Mouse (Mus musculus) heart, embryonic 14.5 days (tissue): ENCODE results near the gene Nepro. TPM values are rescaled to one million over a fixed set of nuclear protein-coding genes. Genes with fewer than 3 reads are reported as not detected.

Experiments used
- ATAC-seq: fragments of 200-750 bp; cut with Nextera tagmentation; 2 replicates; pipeline ENCODE4 v1.8.0; 2017; ENCODE audit warnings: low read depth, moderate TSS enrichment; ENCODE audit not compliant: insufficient number of reproducible peaks, insufficient read depth, low FRiP score
- H3K27ac ChIP-seq, 2 experiments: fragments of 200-500 bp in 1 of 2; fragments of 300-500 bp in 1 of 2; sonication (generic) in 1 of 2; replicated peaks in 1 of 2; 2 replicates each; pipeline ENCODE4 v1.5.1; 2012 to 2014; ENCODE audit warnings: low read depth in 2 of 2, low read length in 2 of 2, control low read depth in 1 of 2, mild to moderate bottlenecking in 1 of 2, mixed read lengths in 1 of 2; ENCODE audit not compliant: control insufficient read depth in 1 of 2, insufficient read depth in 1 of 2
- H3K27me3 ChIP-seq: fragments of 300-500 bp; sonication (generic); 2 replicates; pipeline ENCODE4 v1.6.1; 2014; ENCODE audit warnings: mild to moderate bottlenecking, low read length, control low read depth; ENCODE audit not compliant: control insufficient read depth, insufficient read depth
- H3K36me3 ChIP-seq: fragments of 300-500 bp; sonication (generic); 2 replicates; pipeline ENCODE4 v1.6.1; 2014; ENCODE audit warnings: mild to moderate bottlenecking, control low read depth, low read length, mixed read lengths; ENCODE audit not compliant: control insufficient read depth, insufficient read depth
- H3K4me1 ChIP-seq, 2 experiments: fragments of 200-500 bp in 1 of 2; fragments of 300-500 bp in 1 of 2; sonication (generic) in 1 of 2; 2 replicates each; pipeline ENCODE4 v1.6.1; 2012 to 2014; ENCODE audit warnings: low read length in 2 of 2, control low read depth in 1 of 2, mixed read lengths in 1 of 2; ENCODE audit not compliant: control insufficient read depth in 2 of 2, insufficient read depth in 2 of 2
- H3K4me2 ChIP-seq: fragments of 300-500 bp; sonication (generic); 2 replicates; pipeline ENCODE4 v1.6.1; 2014; ENCODE audit warnings: mild to moderate bottlenecking, low read length
- H3K4me3 ChIP-seq, 2 experiments: fragments of 200-500 bp in 1 of 2; fragments of 300-500 bp in 1 of 2; sonication (generic) in 1 of 2; 2 replicates each; pipeline ENCODE4 v1.5.1; 2012 to 2014; ENCODE audit warnings: low read length in 2 of 2, mild to moderate bottlenecking in 2 of 2, control low read depth in 1 of 2, low read depth in 1 of 2, moderate library complexity in 1 of 2; ENCODE audit not compliant: control insufficient read depth in 1 of 2, insufficient read depth in 1 of 2
- H3K9ac ChIP-seq: fragments of 300-500 bp; sonication (generic); 2 replicates; pipeline ENCODE4 v1.6.1; 2014; ENCODE audit warnings: mild to moderate bottlenecking, low read length
- H3K9me3 ChIP-seq: fragments of 300-500 bp; sonication (generic); 2 replicates; pipeline ENCODE4 v1.6.1; 2016; ENCODE audit warnings: low read length, control low read depth; ENCODE audit not compliant: control insufficient read depth
- WGBS: fragments of 180-500 bp; shearing (Covaris S2); extraction: QIAGEN DNeasy Blood & Tissue Kit; methylation state at CpG from one replicate; pipeline ENCODE4 v1.1.7; 2014; 5-methylcytosine and 5-hydroxymethylcytosine counted together
- polyA plus RNA-seq: library from polyadenylated mRNA; unstranded; fragments of >200 nt; fragmentation: Nextera tagmentation; extraction: Ambion mirVana; gene quantifications from 2 replicates; pipeline ENCODE4 v1.2.1, GENCODE M21; 2014

Nepro gene
- polyA plus RNA-seq, 1 experiment from 2014 or later = 5.3 TPM

GRCm38 (mm10) chr16:44686991-44687718 is 36.9 kb upstream of the Nepro start:
- Histone ChIP-seq H3K27me3 (no peaks in the 10 kb centered on the region; the same call in 1 of the 2 replicates), H3K4me2 (peak overlapping the region; percentile 16), H3K9ac (no peak overlapping the region), H3K27ac (no peak overlapping the region), H3K9me3 (peaks cover 7% of the 10 kb centered on the region), H3K36me3 (no peaks in the 10 kb centered on the region), H3K4me3 (no peak overlapping the region), H3K4me1 (peaks cover 11 to 16% of the 10 kb centered on the region in 2 experiments)
- 54% methylated on average over 20 of the region's 20 CpGs for WGBS
- ATAC-seq = no peak

- H3K9ac ChIP-seq = no peak overlapping the region
- H3K4me3 ChIP-seq = peak overlapping the region; percentile 12 to 13; a peak in 3 of 4 replicates
- no peak for ATAC-seq
- no peak overlapping the region for H3K27ac ChIP-seq
- H3K4me1 ChIP-seq = peaks cover 11 to 17% of the 10 kb centered on the region in 2 experiments
- WGBS = 6% methylated on average over 18 of the region's 18 CpGs
- H3K27me3 ChIP-seq = no peaks in the 10 kb centered on the region; the same call in 1 of the 2 replicates
- H3K36me3 ChIP-seq = no peaks in the 10 kb centered on the region
- H3K4me2 ChIP-seq = peak overlapping the region; percentile 16
- peaks cover under 1% of the 10 kb centered on the region; the same call in 1 of the 2 replicates for H3K9me3 ChIP-seq
Measured at GRCm38 (mm10) chr16:44687719-44688420, 36.2 kb upstream of the Nepro start.

GRCm38 (mm10) chr16:44688507-44688906 is 35.6 kb upstream of the Nepro start:
- no peak for ATAC-seq
- H3K4me1 ChIP-seq = peaks cover 11 to 17% of the 10 kb centered on the region in 2 experiments
- no peaks in the 10 kb centered on the region; the same call in 1 of the 2 replicates for H3K27me3 ChIP-seq
- no peaks in the 10 kb centered on the region for H3K36me3 ChIP-seq
- H3K4me3 ChIP-seq = no peak overlapping the region
- peak overlapping the region; percentile 16 for H3K4me2 ChIP-seq
- 20% methylated on average over 4 of the region's 4 CpGs for WGBS
- no peak overlapping the region for H3K27ac ChIP-seq
- H3K9ac ChIP-seq = no peak overlapping the region
- H3K9me3 ChIP-seq = no peaks in the 10 kb centered on the region

GRCm38 (mm10) chr16:44690501-44690900 is 33.6 kb upstream of the Nepro start:
- ATAC-seq = no peak
- Histone ChIP-seq H3K9ac (no peak overlapping the region), H3K27me3 (no peaks in the 10 kb centered on the region; the same call in 1 of the 2 replicates), H3K4me1 (peaks cover 12 to 23% of the 10 kb centered on the region in 2 experiments), H3K9me3 (no peaks in the 10 kb centered on the region), H3K27ac (no peak overlapping the region), H3K36me3 (no peaks in the 10 kb centered on the region), H3K4me2 (no peak overlapping the region), H3K4me3 (no peak overlapping the region)
- 61% methylated on average over 2 of the region's 2 CpGs for WGBS

- peaks cover 15 to 25% of the 10 kb centered on the region in 2 experiments for H3K4me1 ChIP-seq
- no peak for ATAC-seq
- no peaks in the 10 kb centered on the region for H3K9me3 ChIP-seq
- H3K9ac ChIP-seq = no peak overlapping the region
- no peak overlapping the region for H3K4me2 ChIP-seq
- 77% methylated on average over 2 of the region's 2 CpGs for whole genome bisulfite sequencing
- H3K36me3 ChIP-seq = no peaks in the 10 kb centered on the region
- H3K27ac ChIP-seq = no peak overlapping the region
- no peak overlapping the region for H3K4me3 ChIP-seq
- no peaks in the 10 kb centered on the region; the same call in 1 of the 2 replicates for H3K27me3 ChIP-seq
Measured at GRCm38 (mm10) chr16:44691066-44691465, 33.0 kb upstream of the Nepro start.

GRCm38 (mm10) chr16:44691561-44692141 is 32.5 kb upstream of the Nepro start:
- peak overlapping the region; percentile 56 for H3K4me2 ChIP-seq
- no peaks in the 10 kb centered on the region; the same call in 1 of the 2 replicates for H3K27me3 ChIP-seq
- peaks cover 19 to 30% of the 10 kb centered on the region in 2 experiments for H3K4me1 ChIP-seq
- H3K27ac ChIP-seq = no peak overlapping the region; a peak in 1 of 4 replicates
- no peaks in the 10 kb centered on the region for H3K36me3 ChIP-seq
- H3K9ac ChIP-seq = 0 out of 2 replicates have a peak overlapping the region, but pooled peaks have one; percentile 39
- no peak for ATAC-seq
- H3K4me3 ChIP-seq = peak overlapping the region in 1 of 2 experiments; percentile 1; a peak in 1 of 4 replicates
- WGBS = 28% methylated on average over 17 of the region's 17 CpGs
- H3K9me3 ChIP-seq = no peaks in the 10 kb centered on the region

GRCm38 (mm10) chr16:44692541-44692940 is 31.6 kb upstream of the Nepro start:
- Histone ChIP-seq H3K36me3 (no peaks in the 10 kb centered on the region), H3K4me3 (no peak overlapping the region), H3K27ac (no peak overlapping the region), H3K27me3 (no peaks in the 10 kb centered on the region; the same call in 1 of the 2 replicates), H3K4me1 (peaks cover 16 to 30% of the 10 kb centered on the region in 2 experiments), H3K9ac (no peak overlapping the region), H3K4me2 (no peak overlapping the region), H3K9me3 (no peaks in the 10 kb centered on the region)
- no peak for ATAC-seq
- 95% methylated on average over 1 of the region's 1 CpGs for WGBS
